Mouse (Mus musculus): ENCODE data around the gene Lbhd2. TPM values are rescaled to one million over a fixed set of nuclear protein-coding genes. Genes with fewer than 3 reads are reported as not detected.

Gene Lbhd2
- polyA plus RNA-seq, 1 experiment, result 0.46 TPM

GRCm38 (mm10) chr12:111454543-111455280 is 48.1 kb downstream of the Lbhd2 start:
- DNase-seq (ENCODE audit: low read depth), result no peak
- TF ChIP-seq POLR2A (IDR thresholded peaks at IDR 0.05; ENCODE audit: borderline replicate concordance, extremely low read depth, insufficient read depth, insufficient read length, poor library complexity, severe bottlenecking) (no peak), CTCF (IDR thresholded peaks at IDR 0.05; ENCODE audit: borderline replicate concordance, extremely low read depth, insufficient read depth, insufficient read length) (no peak)

GRCm38 (mm10) chr12:111455311-111455846 is 48.8 kb downstream of the Lbhd2 start:
- TF ChIP-seq POLR2A (IDR thresholded peaks at IDR 0.05; ENCODE audit: borderline replicate concordance, extremely low read depth, insufficient read depth, insufficient read length, poor library complexity, severe bottlenecking), result no peak
- no peak for TF ChIP-seq CTCF (IDR thresholded peaks at IDR 0.05; ENCODE audit: borderline replicate concordance, extremely low read depth, insufficient read depth, insufficient read length)
- no peak for DNase-seq (ENCODE audit: low read depth)

GRCm38 (mm10) chr12:111455860-111456259 is 49.3 kb downstream of the Lbhd2 start:
- DNase-seq (ENCODE audit: low read depth), result no peak
- TF ChIP-seq POLR2A (IDR thresholded peaks at IDR 0.05; ENCODE audit: borderline replicate concordance, extremely low read depth, insufficient read depth, insufficient read length, poor library complexity, severe bottlenecking), result no peak
- no peak for TF ChIP-seq CTCF (IDR thresholded peaks at IDR 0.05; ENCODE audit: borderline replicate concordance, extremely low read depth, insufficient read depth, insufficient read length)

GRCm38 (mm10) chr12:111457742-111458141 is 51.1 kb downstream of the Lbhd2 start:
- TF ChIP-seq CTCF (IDR thresholded peaks at IDR 0.05; ENCODE audit: borderline replicate concordance, extremely low read depth, insufficient read depth, insufficient read length), result no peak
- no peak for TF ChIP-seq POLR2A (IDR thresholded peaks at IDR 0.05; ENCODE audit: borderline replicate concordance, extremely low read depth, insufficient read depth, insufficient read length, poor library complexity, severe bottlenecking)
- DNase-seq (ENCODE audit: low read depth), result no peak

Other genes with a start within 250 kb of the Lbhd2 start
- 33.3 and 43.8 TPM in 2 replicates for gene Traf3, start 240.4 kb upstream of the Lbhd2 start, polyA plus RNA-seq (2012; rRNA removed)
- 0.20 and 0.29 TPM in 2 replicates for gene 4930595D18Rik, start 222.3 kb upstream of the Lbhd2 start, polyA plus RNA-seq (2012; rRNA removed)
- gene Amn, start 135.7 kb upstream of the Lbhd2 start, polyA plus RNA-seq (2012; rRNA removed), result 6.7 and 7.9 TPM in 2 replicates
- 236 and 250 TPM in 2 replicates for gene Cdc42bpb, start 29.1 kb upstream of the Lbhd2 start, polyA plus RNA-seq (2012; rRNA removed)
- gene Exoc3l4, start 10.2 kb downstream of the Lbhd2 start, polyA plus RNA-seq (2012; rRNA removed), result 3.5 and 3.9 TPM in 2 replicates
- gene Tnfaip2, start 35.7 kb downstream of the Lbhd2 start, polyA plus RNA-seq (2012; rRNA removed), result 1.6 and 1.7 TPM in 2 replicates
- gene Gm266, start 79.0 kb downstream of the Lbhd2 start, polyA plus RNA-seq (2012; rRNA removed), result 2.3 and 2.7 TPM in 2 replicates
- 147 and 167 TPM in 2 replicates for gene Eif5, start 131.2 kb downstream of the Lbhd2 start, polyA plus RNA-seq (2012; rRNA removed)
- gene Mark3, start 167.7 kb downstream of the Lbhd2 start, polyA plus RNA-seq (2012; rRNA removed), result 100 and 112 TPM in 2 replicates